Mouse (Mus musculus) embryo, embryonic 10.5 days (tissue): ENCODE measurements at regions not wholly inside any gene's neighbourhood (a gene's known extent, or its start where the extent isn't known, plus 50 kb on each side); places are given as distances from the start of the nearest gene placed in this dataset.

Experiments used
- DNase-seq: peaks from one replicate; pipeline ENCODE4 v3.0.0-alpha.2; 2015; ENCODE audit warnings: low spot score

DNA sequence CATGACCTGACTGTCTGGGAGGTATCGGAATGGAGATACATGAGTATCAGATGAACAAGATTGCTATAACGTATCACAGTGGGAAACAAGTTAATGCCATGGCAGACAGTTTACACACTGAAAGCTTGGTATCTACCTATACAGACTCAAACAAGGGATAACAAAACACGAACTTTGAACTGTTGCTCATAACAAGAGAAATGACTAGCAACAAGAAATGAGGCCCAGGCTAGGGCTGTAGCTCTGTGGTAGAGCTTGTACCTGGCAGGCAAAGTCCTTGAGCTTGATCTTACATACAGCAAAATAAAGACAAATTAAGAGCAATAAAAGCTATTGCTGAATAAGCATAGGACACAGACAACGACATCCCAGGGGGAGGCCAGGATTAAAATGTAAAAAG is 172.4 kb upstream of the Pln start:
- no peak for DNase-seq

DNA sequence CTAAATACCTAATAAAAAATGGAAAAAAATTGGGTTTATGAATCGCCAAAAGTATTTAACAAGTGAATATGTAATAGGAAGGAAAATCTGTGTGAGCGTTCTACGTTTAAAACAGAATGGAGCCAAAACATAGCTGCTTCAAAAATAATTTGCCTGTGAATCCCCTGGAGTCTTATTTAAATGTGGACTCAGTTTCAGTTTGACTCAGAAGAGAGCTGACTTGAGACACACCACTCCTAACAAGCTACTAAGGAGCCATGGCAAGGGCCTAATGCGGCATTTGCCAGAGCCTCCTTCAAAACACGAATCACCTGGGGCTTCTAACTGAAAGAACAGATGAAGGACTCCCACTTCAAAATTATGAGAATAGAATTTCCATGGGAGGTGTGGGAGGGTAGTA is 169.7 kb upstream of the Pln start:
- no peak for DNase-seq

DNA sequence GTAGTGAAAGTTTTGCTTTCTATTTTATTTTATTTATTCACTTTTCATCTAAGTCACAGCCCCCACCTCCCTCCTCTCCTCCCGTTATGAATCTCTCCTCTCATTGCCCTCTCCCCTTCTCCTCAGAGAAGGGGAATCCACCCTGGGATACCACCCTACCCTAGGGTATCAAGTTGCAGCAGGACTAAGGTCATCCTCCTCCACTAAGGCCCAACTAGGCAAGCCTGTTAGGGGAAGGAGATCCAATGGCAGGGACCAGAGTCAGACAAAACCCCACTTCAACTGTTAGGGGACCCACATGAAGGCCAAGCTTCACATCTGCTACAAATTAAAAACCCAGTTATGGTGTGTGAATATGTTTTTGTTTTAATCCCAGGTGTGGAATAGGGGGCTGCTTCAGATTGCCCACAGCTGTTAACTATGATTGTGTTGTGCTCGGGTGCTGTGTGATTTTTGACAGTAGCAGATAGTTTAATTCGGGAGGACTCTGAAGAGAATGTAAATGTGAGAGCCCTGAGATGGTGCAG is 163.4 kb upstream of the Pln start:
- DNase-seq = peak; percentile 29

DNA sequence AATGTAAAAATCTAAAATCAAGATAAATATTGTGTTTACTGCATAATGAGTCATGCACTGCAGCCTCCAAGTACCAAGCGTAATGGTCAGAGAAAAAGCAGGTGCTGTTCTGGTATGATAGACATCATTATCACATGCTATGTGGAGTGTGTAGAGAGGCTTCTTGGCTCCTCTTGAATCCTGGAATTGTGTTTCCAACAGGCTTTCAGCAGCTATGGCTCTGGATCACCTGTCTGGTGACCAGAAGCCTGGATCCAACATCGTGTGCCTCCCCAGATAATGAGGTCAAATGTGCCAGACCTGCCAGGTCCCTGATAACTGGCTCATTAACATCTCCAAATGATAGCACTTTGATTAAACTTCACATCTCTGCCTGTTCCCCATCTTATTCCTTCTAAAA is 161.5 kb upstream of the Pln start:
- no peak for DNase-seq

GRCm38 (mm10) chr10:53178561-53178960 is 158.9 kb upstream of the Pln start:
- DNase-seq = peak; percentile 2

DNA sequence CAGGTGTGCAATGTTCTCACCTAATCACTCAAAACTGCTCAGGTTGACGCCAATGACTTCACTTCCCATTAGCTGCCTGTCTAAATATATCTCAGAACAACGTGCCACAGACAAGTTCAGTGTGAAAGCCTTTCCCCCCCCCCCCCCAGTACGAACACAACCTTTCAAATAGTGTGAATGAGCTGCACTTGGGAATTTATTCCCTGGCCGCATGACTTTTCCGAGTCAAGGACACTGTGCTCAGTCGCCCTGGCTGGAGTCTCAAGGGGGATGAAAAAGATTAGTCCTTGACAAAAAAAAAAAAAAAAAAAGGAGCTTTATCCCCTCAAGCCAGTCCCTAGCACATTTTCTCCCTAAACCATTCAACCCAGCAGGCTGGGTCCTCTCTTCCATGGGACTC is 158.4 kb upstream of the Pln start:
- DNase-seq = no peak

GRCm38 (mm10) chr10:53180751-53181151 is 156.7 kb upstream of the Pln start:
- DNase-seq = peak; percentile 15

DNA sequence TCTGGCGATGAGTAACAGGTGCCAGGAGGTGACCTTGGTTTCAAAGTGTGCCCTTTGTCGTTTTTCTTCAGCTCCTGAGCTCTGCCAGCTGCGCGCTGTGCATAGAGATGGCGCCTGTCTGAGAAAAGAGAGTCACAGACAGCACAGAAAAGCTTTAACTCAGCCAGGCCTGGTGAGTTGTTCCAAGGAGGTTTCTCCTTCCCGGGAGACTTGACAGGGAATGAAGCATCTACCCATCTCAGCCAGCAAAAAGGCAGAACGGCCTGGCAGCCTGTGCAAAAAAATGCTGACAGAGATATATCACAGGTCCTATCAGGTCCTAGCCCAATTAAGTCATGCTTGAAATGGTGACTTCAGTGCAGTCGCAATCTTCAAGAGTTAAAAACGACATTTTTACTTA is 156.1 kb upstream of the Pln start:
- no peak for DNase-seq

DNA sequence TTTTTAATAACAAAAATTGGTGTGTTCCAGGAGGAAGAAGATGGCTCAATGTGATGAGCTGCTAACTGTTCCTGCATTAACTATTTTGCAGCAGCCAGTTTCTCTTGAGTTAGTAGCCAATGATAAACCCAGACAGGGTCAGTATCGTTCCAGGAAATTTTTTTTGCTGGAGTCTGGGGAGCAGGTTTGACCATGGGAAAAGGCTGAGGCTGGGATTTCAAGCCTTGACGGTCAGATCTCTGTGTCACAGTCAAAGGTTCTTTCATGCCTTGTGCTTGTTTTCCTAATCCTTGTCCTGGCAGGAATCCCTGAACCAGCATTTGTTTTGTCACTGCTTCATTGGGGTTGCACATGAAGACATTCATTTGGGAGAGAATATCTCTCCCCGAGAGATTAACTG is 129.0 kb upstream of the Pln start:
- DNase-seq = no peak

GRCm38 (mm10) chr10:53209916-53210315 is 127.6 kb upstream of the Pln start:
- no peak for DNase-seq
